Comparison of ENCODE assay signal across 7 mouse cellular contexts in genomic region chr17:5212166-5212565, GRCm38 (mm10).
DNase-seq lines count a peak whose midpoint lies in the region; ATAC-seq lines count a peak whose summit lies in the region.

No protein-coding gene starts in this region.

- H3K27ac ChIP-seq in neural tube, embryonic 11.5 days (ENCODE audit: low read depth, low read length), result 0 out of 2 replicates have a peak overlapping the region, but pooled peaks have one; percentile 56

- no peak overlapping the region for H3K4me2 ChIP-seq in neural tube, embryonic 11.5 days (ENCODE audit: low read depth)

- no peak for DNase-seq in neural tube, embryonic 11.5 days (ENCODE audit: low spot score)
- no peak for DNase-seq in neural tube, embryonic 10.5 days (ENCODE audit: extremely low spot score, low spot score)
- DNase-seq in cerebellum, postnatal 10 days, result peak; percentile 91 to 95
- peak; percentile 59 to 68 for DNase-seq in heart, postnatal 14 days
- peak; percentile 77 for DNase-seq in retina, postnatal 1 day
- no peak for DNase-seq in left cerebral cortex, adult 11 months (ENCODE audit: low spot score)

- H3K36me3 ChIP-seq in neural tube, embryonic 11.5 days (ENCODE audit: control insufficient read depth, insufficient read depth, low read length), result no peaks in the 10 kb centered on the region

- H3K9me3 ChIP-seq in neural tube, embryonic 11.5 days (ENCODE audit: control insufficient read depth, low read length), result no peaks in the 10 kb centered on the region

- no peak overlapping the region for H3K9ac ChIP-seq in neural tube, embryonic 11.5 days (ENCODE audit: low read length)

- no peak overlapping the region for H3K4me3 ChIP-seq in neural tube, embryonic 11.5 days (ENCODE audit: low read depth, low read length)

- H3K27me3 ChIP-seq in neural tube, embryonic 11.5 days (ENCODE audit: control insufficient read depth, insufficient read depth, low read length), result no peaks in the 10 kb centered on the region

- peak; percentile 50; the same call in 1 of the 2 replicates for ATAC-seq in neural tube, embryonic 11.5 days (ENCODE audit: insufficient read depth, low FRiP score, low TSS enrichment)
- no peak for ATAC-seq in megakaryocyte, adult 5-6 weeks (ENCODE audit: poor library complexity, severe bottlenecking)

- peaks cover 17% of the 10 kb centered on the region for H3K4me1 ChIP-seq in neural tube, embryonic 11.5 days (ENCODE audit: control insufficient read depth, insufficient read depth, low read length)

- WGBS in neural tube, embryonic 11.5 days, result 63% methylated on average over 12 of the region's 12 CpGs

- intact Hi-C loops in heart, postnatal 14 days (cut with DNase I), result loop anchor here (5.0 kb wide), 1 partner anchor 35 kb away; no protein-coding TSS in a partner anchor

Comparison
In these comparisons a context has a peak if more than half of its experiments do, and no peak if none do; other contexts are left out.
1. DNase-seq: peak in cerebellum, postnatal 10 days (2 of 2), heart, postnatal 14 days (2 of 2) and retina, postnatal 1 day (single experiment); none in neural tube, embryonic 11.5 days (single experiment), neural tube, embryonic 10.5 days (single experiment) and left cerebral cortex, adult 11 months (single experiment).